Mouse (Mus musculus): ENCODE measurements around the gene Ehmt2.
"Not testable (repeated sequence)": the region's sequence is repeated elsewhere in the genome, so short reads cannot be mapped to it uniquely, and the experiment has no call there.

The Ehmt2 gene

GRCm38 (mm10) chr17:34927306-34928019 is 29.2 kb downstream of the Ehmt2 start:
- no peak for DNase-seq (ENCODE audit: low read depth, low spot score)

- no peak for DNase-seq (ENCODE audit: low read depth, low spot score)
Observed at GRCm38 (mm10) chr17:34928841-34929240, 30.6 kb downstream of the Ehmt2 start.

- DNase-seq (ENCODE audit: low read depth, low spot score) = peak; percentile 96
Observed at GRCm38 (mm10) chr17:34931061-34931734, 32.9 kb downstream of the Ehmt2 start, which contains the start of gene Neu1. Gene Neu1 (plus strand): TSS chr17:34931253.

- DNase-seq (ENCODE audit: low read depth, low spot score) = no peak
Observed at GRCm38 (mm10) chr17:34931735-34932098, 33.4 kb downstream of the Ehmt2 start.

GRCm38 (mm10) chr17:34932287-34932686 is 34.0 kb downstream of the Ehmt2 start:
- no peak for DNase-seq (ENCODE audit: low read depth, low spot score)

GRCm38 (mm10) chr17:34934031-34934430 is 35.8 kb downstream of the Ehmt2 start:
- DNase-seq (ENCODE audit: low read depth, low spot score) = no peak

GRCm38 (mm10) chr17:34934830-34935229 is 36.6 kb downstream of the Ehmt2 start:
- no peak for DNase-seq (ENCODE audit: low read depth, low spot score)

- DNase-seq (ENCODE audit: low read depth, low spot score) = no peak
Observed at GRCm38 (mm10) chr17:34937960-34938505, 39.8 kb downstream of the Ehmt2 start.

GRCm38 (mm10) chr17:34941344-34942041 is 43.2 kb downstream of the Ehmt2 start:
- no peak for DNase-seq (ENCODE audit: low read depth, low spot score)

GRCm38 (mm10) chr17:34943128-34943815 is 45.0 kb downstream of the Ehmt2 start:
- no peak for DNase-seq (ENCODE audit: low read depth, low spot score)

- DNase-seq (ENCODE audit: low read depth, low spot score) = no peak
Observed at GRCm38 (mm10) chr17:34944362-34944761, 46.1 kb downstream of the Ehmt2 start.

GRCm38 (mm10) chr17:34946486-34947140 is 48.3 kb downstream of the Ehmt2 start:
- no peak for DNase-seq (ENCODE audit: low read depth, low spot score)

GRCm38 (mm10) chr17:34947606-34948005 is 49.3 kb downstream of the Ehmt2 start:
- no peak for DNase-seq (ENCODE audit: low read depth, low spot score)

- DNase-seq (ENCODE audit: low read depth, low spot score) = not testable (repeated sequence)
Observed at GRCm38 (mm10) chr17:34948721-34949552, 50.7 kb downstream of the Ehmt2 start.

GRCm38 (mm10) chr17:34949553-34949969 is 51.3 kb downstream of the Ehmt2 start:
- DNase-seq (ENCODE audit: low read depth, low spot score) = no peak

GRCm38 (mm10) chr17:34950514-34951455 is 52.5 kb downstream of the Ehmt2 start:
- DNase-seq (ENCODE audit: low read depth, low spot score) = no peak

GRCm38 (mm10) chr17:34951636-34952377 is 53.5 kb downstream of the Ehmt2 start:
- no peak for DNase-seq (ENCODE audit: low read depth, low spot score)

GRCm38 (mm10) chr17:34952378-34953040 is 54.2 kb downstream of the Ehmt2 start:
- peak; percentile 73 for DNase-seq (ENCODE audit: low read depth, low spot score)
